In genomic region chr13:98710236-98710635, GRCm38 (mm10) we compare ENCODE assay signal across 32 mouse cellular contexts. TPM values are rescaled to one million over a fixed set of nuclear protein-coding genes. Genes with fewer than 3 reads are reported as not detected.
DNase-seq lines count a peak whose midpoint lies in the region; ATAC-seq and TF ChIP-seq lines count a peak whose summit lies in the region.
"Had no signal": no experiment of that assay in that cellular context is flagged by ENCODE, and none has a peak within 500 bp of the region (broad histone marks: within the 10 kb centered on the region; RNA-seq: fewer than 3 reads in every experiment).

No protein-coding gene starts in this region.

- no peaks in the 10 kb centered on the region for H3K36me3 ChIP-seq in liver, embryonic 12.5 days
- H3K36me3 ChIP-seq in lung, embryonic 15.5 days = no peaks in the 10 kb centered on the region
- no peaks in the 10 kb centered on the region for H3K36me3 ChIP-seq in lung, postnatal 0 days (ENCODE audit: insufficient read depth, low read length)
- H3K36me3 ChIP-seq: forebrain, embryonic 10.5 days; forebrain, embryonic 15.5 days; kidney, embryonic 15.5 days; limb, embryonic 13.5 days; stomach, embryonic 15.5 days had no signal

- DNase-seq in liver = peak; percentile 1
- DNase-seq in lung, postnatal 0 days (ENCODE audit: low spot score) = peak; percentile 87
- DNase-seq in lung, postnatal 4 days = peak; percentile 34 to 71
- DNase-seq in thymus, postnatal 14 days = no peak
- DNase-seq in adrenal gland, adult 8-10 months = no peak
- DNase-seq: adrenal gland, postnatal 36 days; B cell, adult 2 months; cerebellum, adult 18-20 months; cerebellum, postnatal 10 days; gastrocnemius, postnatal 25 days; heart, adult 2 months; heart, postnatal 4 days; kidney, adult 18-20 months; thymus, adult 2 months; thymus, postnatal 4 days had no signal

- no peak overlapping the region for H3K4me3 ChIP-seq in liver, embryonic 12.5 days
- H3K4me3 ChIP-seq in lung, embryonic 15.5 days = no peak overlapping the region
- no peak overlapping the region for H3K4me3 ChIP-seq in lung, postnatal 0 days (ENCODE audit: low read depth, low read length)
- H3K4me3 ChIP-seq: embryonic facial prominence, embryonic 13.5 days; forebrain, embryonic 10.5 days; forebrain, embryonic 15.5 days; heart, adult 2 months; hindbrain, embryonic 13.5 days; kidney, embryonic 15.5 days; left cerebral cortex, adult 2 months; limb, embryonic 13.5 days; neural tube, embryonic 12.5 days; stomach, embryonic 15.5 days had no signal

- no peak for ATAC-seq in liver, embryonic 12.5 days
- peak; percentile 85 for ATAC-seq in lung, embryonic 15.5 days (ENCODE audit: borderline replicate concordance, extremely low read depth, low FRiP score, low TSS enrichment)
- peak; percentile 91 for ATAC-seq in lung, postnatal 0 days
- ATAC-seq: forebrain, embryonic 15.5 days; midbrain, embryonic 16.5 days had no signal

- TF ChIP-seq CTCF in lung, postnatal 0 days (IDR thresholded peaks at IDR 0.05) = no peak

- peak; percentile 70; the same call in 1 of the 2 replicates for TF ChIP-seq EP300 in lung, postnatal 0 days (IDR thresholded peaks at IDR 0.05)

- H3K27ac ChIP-seq in liver, embryonic 12.5 days = no peak overlapping the region
- peak overlapping the region; percentile 61; the same call in 1 of the 2 replicates for H3K27ac ChIP-seq in lung, embryonic 15.5 days
- H3K27ac ChIP-seq in lung, postnatal 0 days (ENCODE audit: low read length) = peak overlapping the region; percentile 33; the same call in 1 of the 2 replicates
- H3K27ac ChIP-seq: embryonic facial prominence, embryonic 13.5 days; forebrain, embryonic 10.5 days; forebrain, embryonic 15.5 days; heart, adult 2 months; hindbrain, embryonic 13.5 days; kidney, embryonic 15.5 days; left cerebral cortex, adult 2 months; limb, embryonic 13.5 days; liver, embryonic 14.5 days; neural tube, embryonic 12.5 days; stomach, embryonic 15.5 days had no signal

- 68% methylated on average over 8 of the region's 8 CpGs for WGBS in liver, embryonic 12.5 days (ENCODE audit: insufficient replicate concordance)
- 28% methylated on average over 8 of the region's 8 CpGs for WGBS in lung, embryonic 15.5 days
- WGBS in lung, postnatal 0 days = 35% methylated on average over 8 of the region's 8 CpGs

- H3K27me3 ChIP-seq in liver, embryonic 12.5 days (replicated peaks) = no peaks in the 10 kb centered on the region
- no peaks in the 10 kb centered on the region for H3K27me3 ChIP-seq in lung, embryonic 15.5 days
- no peaks in the 10 kb centered on the region for H3K27me3 ChIP-seq in lung, postnatal 0 days (replicated peaks; ENCODE audit: insufficient read depth, low read length)
- H3K27me3 ChIP-seq: embryonic facial prominence, embryonic 13.5 days; forebrain, embryonic 15.5 days; hindbrain, embryonic 13.5 days; kidney, embryonic 15.5 days; limb, embryonic 13.5 days; neural tube, embryonic 12.5 days; stomach, embryonic 15.5 days had no signal

- H3K4me1 ChIP-seq in liver, embryonic 12.5 days = no peaks in the 10 kb centered on the region
- no peaks in the 10 kb centered on the region for H3K4me1 ChIP-seq in lung, embryonic 15.5 days
- peaks cover 3% of the 10 kb centered on the region for H3K4me1 ChIP-seq in lung, postnatal 0 days (ENCODE audit: insufficient read depth, low read depth, low read length)
- H3K4me1 ChIP-seq: embryonic facial prominence, embryonic 13.5 days; forebrain, embryonic 10.5 days; forebrain, embryonic 15.5 days; hindbrain, embryonic 13.5 days; kidney, embryonic 15.5 days; limb, embryonic 13.5 days; neural tube, embryonic 12.5 days; stomach, embryonic 15.5 days had no signal

- no peaks in the 10 kb centered on the region for H3K9me3 ChIP-seq in liver, embryonic 12.5 days (replicated peaks)
- H3K9me3 ChIP-seq in lung, embryonic 15.5 days = no peaks in the 10 kb centered on the region
- H3K9me3 ChIP-seq in lung, postnatal 0 days (ENCODE audit: low read length) = no peaks in the 10 kb centered on the region
- H3K9me3 ChIP-seq: embryonic facial prominence, embryonic 13.5 days; forebrain, embryonic 15.5 days; hindbrain, embryonic 13.5 days; kidney, embryonic 15.5 days; neural tube, embryonic 12.5 days; stomach, embryonic 15.5 days had no signal

- H3K4me2 ChIP-seq in liver, embryonic 12.5 days = no peak overlapping the region
- H3K4me2 ChIP-seq in lung, embryonic 15.5 days = no peak overlapping the region
- H3K4me2 ChIP-seq in lung, postnatal 0 days (replicated peaks; ENCODE audit: low read depth, low read length) = no peak overlapping the region
- H3K4me2 ChIP-seq: embryonic facial prominence, embryonic 13.5 days; forebrain, embryonic 15.5 days; hindbrain, embryonic 13.5 days; kidney, embryonic 15.5 days; limb, embryonic 13.5 days; midbrain, embryonic 11.5 days; neural tube, embryonic 12.5 days; stomach, embryonic 15.5 days had no signal

- no peak overlapping the region for H3K9ac ChIP-seq in liver, embryonic 12.5 days
- no peak overlapping the region for H3K9ac ChIP-seq in lung, embryonic 15.5 days
- H3K9ac ChIP-seq in lung, postnatal 0 days (replicated peaks; ENCODE audit: low read depth) = no peak overlapping the region
- H3K9ac ChIP-seq: embryonic facial prominence, embryonic 13.5 days; forebrain, embryonic 15.5 days; hindbrain, embryonic 13.5 days; kidney, embryonic 15.5 days; limb, embryonic 13.5 days; liver, embryonic 14.5 days; neural tube, embryonic 12.5 days; stomach, embryonic 15.5 days had no signal

RNA-seq across cellular contexts. Expression of gene Tmem171, which starts 15.6 kb away (rescaled TPM):
- not detected in 2 replicates for polyA plus RNA-seq in liver, embryonic 12.5 days (2016; fragmentation: Nextera tagmentation; extraction: Ambion mirVana)
- 18.8 and 19.5 TPM in 2 replicates for polyA plus RNA-seq in lung, embryonic 15.5 days (2015; fragmentation: Nextera tagmentation; extraction: Ambion mirVana)
- 20.1 and 22.1 TPM in 2 replicates for polyA plus RNA-seq in lung, postnatal 0 days (2015; fragmentation: Nextera tagmentation; extraction: Ambion mirVana)
- total RNA-seq in adrenal gland, adult 8-10 months (2022) = under 1 TPM in 3 of 4 experiments, not detected in 1; 0.40 to 0.80 (median 0.55) TPM
- total RNA-seq: layer of hippocampus, postnatal 10 days; left cerebral cortex, postnatal 36 days had no signal
- polyA plus RNA-seq: brain, embryonic 14.5 days; forebrain, embryonic 10.5 days; forebrain, embryonic 15.5 days; hindbrain, embryonic 13.5 days; midbrain, embryonic 11.5 days; midbrain, embryonic 16.5 days; neural tube, embryonic 12.5 days had no signal

Comparison
In these comparisons a context has a peak if more than half of its experiments do, and no peak if none do; other contexts are left out.
1. DNase-seq: peak in liver (single experiment), lung, postnatal 0 days (single experiment) and lung, postnatal 4 days (2 of 2); none in thymus, postnatal 14 days (single experiment) and adrenal gland, adult 8-10 months (single experiment).
2. RNA of gene Tmem171, which starts 15.6 kb away (polyA plus RNA-seq): 20.1 to 22.1 TPM in lung, postnatal 0 days and 18.8 to 19.5 TPM in lung, embryonic 15.5 days; not detected in liver, embryonic 12.5 days; every median in the first group is over 10 times any median in the second.